Mouse (Mus musculus) MEL (cell line): ENCODE measurements around the gene Trip11. TPM values are rescaled to one million over a fixed set of nuclear protein-coding genes. Genes with fewer than 3 reads are reported as not detected.

Experiments used
- DNase-seq: peaks from one replicate; pipeline ENCODE4 v3.0.0; 2011; ENCODE audit warnings: low read depth, low spot score
- H3K27ac ChIP-seq: 2 replicates; pipeline ENCODE4 v1.5.1; 2012; ENCODE audit warnings: low read depth, mild to moderate bottlenecking, control low read depth, low read length, moderate library complexity; ENCODE audit not compliant: control insufficient read depth
- H3K27me3 ChIP-seq, 2 experiments: fragments of 150-350 bp in 1 of 2; sonication (generic) in 1 of 2; 2 replicates each; pipeline ENCODE4 v1.6.1; 2012; ENCODE audit warnings: low read length in 2 of 2, mild to moderate bottlenecking in 2 of 2, improper control_type of control experiment in 1 of 2, moderate library complexity in 1 of 2; ENCODE audit not compliant: insufficient read depth in 2 of 2, control insufficient read depth in 1 of 2
- H3K36me3 ChIP-seq, 2 experiments: 2 replicates each; pipeline ENCODE4 v1.6.1; 2012 to 2014; ENCODE audit warnings: low read length in 2 of 2, improper control_type of control experiment in 1 of 2, inconsistent platforms in 1 of 2, mild to moderate bottlenecking in 1 of 2; ENCODE audit not compliant: insufficient read depth in 2 of 2, control insufficient read depth in 1 of 2
- H3K4me1 ChIP-seq, 2 experiments: fragments of 150-350 bp in 1 of 2; sonication (generic) in 1 of 2; 2 replicates each; pipeline ENCODE4 v1.6.1; 2012; ENCODE audit warnings: low read length in 2 of 2, improper control_type of control experiment in 1 of 2, mild to moderate bottlenecking in 1 of 2; ENCODE audit not compliant: insufficient read depth in 2 of 2, control insufficient read depth in 1 of 2
- H3K4me3 ChIP-seq, 2 experiments: fragments of 150-350 bp in 1 of 2; sonication (generic) in 1 of 2; 2 replicates each; pipeline ENCODE4 v1.5.1; 2012; ENCODE audit warnings: low read depth in 2 of 2, low read length in 2 of 2, mild to moderate bottlenecking in 2 of 2, moderate library complexity in 2 of 2, control low read depth in 1 of 2, improper control_type of control experiment in 1 of 2; ENCODE audit not compliant: control insufficient read depth in 1 of 2, insufficient read depth in 1 of 2
- H3K79me2 ChIP-seq: 2 replicates; pipeline ENCODE4 v1.6.1; 2012; ENCODE audit warnings: mild to moderate bottlenecking, low read length, moderate library complexity; ENCODE audit not compliant: control insufficient read depth, poor library complexity, insufficient read depth
- H3K9ac ChIP-seq: 2 replicates; pipeline ENCODE4 v1.6.1; 2012; ENCODE audit warnings: low read depth, mild to moderate bottlenecking, control low read depth, low read length, moderate library complexity; ENCODE audit not compliant: control insufficient read depth, poor library complexity, severe bottlenecking
- H3K9me3 ChIP-seq: fragments of 150-350 bp; sonication (generic); replicated peaks from 2 replicates; pipeline ENCODE4 v1.6.1; 2012; ENCODE audit warnings: mild to moderate bottlenecking, low read length, improper control_type of control experiment, moderate library complexity; ENCODE audit not compliant: insufficient read depth
- BHLHE40 ChIP-seq: IDR thresholded peaks from 2 replicates; pipeline ENCODE4 v1.6.1; 2012; ENCODE audit warnings: low read depth, mild to moderate bottlenecking, inconsistent platforms, low read length, improper control_type of control experiment, borderline replicate concordance
- CHD2 ChIP-seq: IDR thresholded peaks from 2 replicates; pipeline ENCODE4 v1.6.1; 2011; ENCODE audit warnings: low read length, improper control_type of control experiment
- CTCF ChIP-seq, 3 experiments: IDR thresholded peaks in 2 of 3; conservative IDR thresholded peaks in 1 of 3; 2 replicates each; pipeline ENCODE4 v1.5.1; 2011 to 2012; ENCODE audit warnings: low read length in 3 of 3, low read depth in 2 of 3, mild to moderate bottlenecking in 2 of 3, improper control_type of control experiment in 1 of 3, inconsistent platforms in 1 of 3, mixed read lengths in 1 of 3, moderate library complexity in 1 of 3; ENCODE audit not compliant: control insufficient read depth in 1 of 3, insufficient read depth in 1 of 3, poor library complexity in 1 of 3, severe bottlenecking in 1 of 3
- E2F4 ChIP-seq: IDR thresholded peaks from 2 replicates; pipeline ENCODE4 v1.6.1; 2011; ENCODE audit warnings: low read depth, low read length, improper control_type of control experiment, borderline replicate concordance
- ELF1 ChIP-seq: IDR thresholded peaks from 2 replicates; pipeline ENCODE4 v1.6.1; 2014; ENCODE audit warnings: low read depth, mild to moderate bottlenecking, inconsistent platforms, low read length, improper control_type of control experiment, moderate library complexity
- EP300 ChIP-seq, 2 experiments: IDR thresholded peaks; 2 replicates each; pipeline ENCODE4 v1.6.1; 2011; ENCODE audit warnings: improper control_type of control experiment in 2 of 2, low read length in 2 of 2, low read depth in 1 of 2, mild to moderate bottlenecking in 1 of 2
- ETS1 ChIP-seq: IDR thresholded peaks from 2 replicates; pipeline ENCODE4 v1.6.1; 2012; ENCODE audit warnings: low read depth, mild to moderate bottlenecking, inconsistent platforms, low read length, improper control_type of control experiment, moderate library complexity
- GABPA ChIP-seq: IDR thresholded peaks from 2 replicates; pipeline ENCODE4 v1.6.1; 2012; ENCODE audit warnings: low read depth, mild to moderate bottlenecking, inconsistent platforms, low read length, improper control_type of control experiment, moderate library complexity
- GATA1 ChIP-seq: IDR thresholded peaks from 2 replicates; pipeline ENCODE4 v1.6.1; 2011; ENCODE audit warnings: low read depth, low read length, improper control_type of control experiment
- HCFC1 ChIP-seq: IDR thresholded peaks from 2 replicates; pipeline ENCODE4 v1.6.1; 2012; ENCODE audit warnings: low read depth, mild to moderate bottlenecking, inconsistent platforms, low read length, improper control_type of control experiment, moderate library complexity
- MAFK ChIP-seq: IDR thresholded peaks from 2 replicates; pipeline ENCODE4 v1.6.1; 2011; ENCODE audit warnings: low read depth, mild to moderate bottlenecking, low read length, improper control_type of control experiment, borderline replicate concordance
- MAX ChIP-seq: IDR thresholded peaks from 2 replicates; pipeline ENCODE4 v1.6.1; 2011; ENCODE audit warnings: low read length, improper control_type of control experiment
- MAZ ChIP-seq: IDR thresholded peaks from 2 replicates; pipeline ENCODE4 v1.6.1; 2012; ENCODE audit warnings: low read depth, mild to moderate bottlenecking, inconsistent platforms, low read length, improper control_type of control experiment
- MEF2A ChIP-seq: IDR thresholded peaks from 2 replicates; pipeline ENCODE4 v1.6.1; 2014; ENCODE audit warnings: low read depth, mild to moderate bottlenecking, inconsistent platforms, low read length, improper control_type of control experiment; ENCODE audit not compliant: poor library complexity, insufficient replicate concordance, severe bottlenecking; ENCODE audit errors: extremely low read depth
- MYB ChIP-seq: IDR thresholded peaks from 2 replicates; pipeline ENCODE4 v1.6.1; 2011; ENCODE audit warnings: mild to moderate bottlenecking, low read depth, low read length, improper control_type of control experiment
- POLR2A ChIP-seq, 2 experiments: IDR thresholded peaks; 2 replicates each; pipeline ENCODE4 v1.6.1; 2011 to 2012; ENCODE audit warnings: low read length in 2 of 2, mild to moderate bottlenecking in 2 of 2, control low read depth in 1 of 2, improper control_type of control experiment in 1 of 2, low read depth in 1 of 2, moderate library complexity in 1 of 2; ENCODE audit not compliant: control insufficient read depth in 1 of 2, insufficient read depth in 1 of 2, poor library complexity in 1 of 2
- POLR2AphosphoS2 ChIP-seq: IDR thresholded peaks from 2 replicates; pipeline ENCODE4 v1.6.1; 2011; ENCODE audit warnings: low read length, improper control_type of control experiment
- POLR2AphosphoS5 ChIP-seq: IDR thresholded peaks from 2 replicates; pipeline ENCODE4 v1.6.1; 2012; ENCODE audit warnings: low read depth, borderline replicate concordance, mild to moderate bottlenecking, inconsistent platforms, low read length, moderate library complexity, mixed read lengths
- RCOR1 ChIP-seq: IDR thresholded peaks from 2 replicates; pipeline ENCODE4 v1.6.1; 2012; ENCODE audit warnings: low read depth, mild to moderate bottlenecking, inconsistent platforms, low read length, improper control_type of control experiment
- SMC3 ChIP-seq: IDR thresholded peaks from 2 replicates; pipeline ENCODE4 v1.6.1; 2011; ENCODE audit warnings: low read depth, low read length, improper control_type of control experiment
- TAL1 ChIP-seq: IDR thresholded peaks from 2 replicates; pipeline ENCODE4 v1.6.1; 2012; ENCODE audit warnings: mild to moderate bottlenecking, inconsistent platforms, low read length, moderate library complexity, mixed read lengths
- TBP ChIP-seq: IDR thresholded peaks from 2 replicates; pipeline ENCODE4 v1.8.0; 2011; ENCODE audit warnings: low read depth, low read length, improper control_type of control experiment
- UBTF ChIP-seq: IDR thresholded peaks from 2 replicates; pipeline ENCODE4 v1.6.1; 2012; ENCODE audit warnings: low read depth, mild to moderate bottlenecking, inconsistent platforms, low read length, improper control_type of control experiment, moderate library complexity, borderline replicate concordance; ENCODE audit not compliant: insufficient read depth
- ZKSCAN1 ChIP-seq: IDR thresholded peaks from 2 replicates; pipeline ENCODE4 v1.6.1; 2012; ENCODE audit warnings: low read depth, mild to moderate bottlenecking, inconsistent platforms, low read length, improper control_type of control experiment, moderate library complexity
- ZNF384 ChIP-seq: IDR thresholded peaks from 2 replicates; pipeline ENCODE4 v1.6.1; 2012; ENCODE audit warnings: low read depth, mild to moderate bottlenecking, inconsistent platforms, low read length, improper control_type of control experiment
- polyA plus RNA-seq, 2 experiments: library from polyadenylated mRNA; stranded (reverse) in 1 of 2; unstranded in 1 of 2; fragments of >175 nt in 1 of 2; fragments of >200 nt in 1 of 2; gene quantifications; 2 replicates each; pipeline versions ENCODE4 v1.2.1 to v1.2.4; 2012; ENCODE audit warnings: low replicate concordance in 2 of 2, low read depth in 1 of 2; ENCODE audit not compliant: insufficient read length in 2 of 2, insufficient read depth in 1 of 2, missing spikeins in 1 of 2
- total RNA-seq: library from RNA; depleted of rRNA; stranded (reverse); fragments of 300-350 nt; gene quantifications from 2 replicates; pipeline ENCODE4 v1.2.3, GENCODE M21; 2012

Trip11 gene
- total and polyA plus RNA-seq, 3 experiments, result 7.6 to 10.4 TPM; not detected in 1

- H3K4me1 ChIP-seq, result no peaks in the 10 kb centered on the region
- no peak for DNase-seq
- no peak overlapping the region for H3K27ac ChIP-seq
- peaks cover 0 to 3% of the 10 kb centered on the region in 2 experiments; a peak in 1 of 4 replicates for H3K36me3 ChIP-seq
- TF ChIP-seq MYB (no peak), TBP (no peak), MAZ (no peak), MAFK (no peak), MEF2A (no peak), RCOR1 (no peak), EP300 (IDR thresholded peaks at IDR 0.05; ENCODE audit: low read depth in 1 of 2, low read length in 2 of 2) (no peak)
- TF ChIP-seq, all 39 proteins: peak for 0
- no peaks in the 10 kb centered on the region for H3K27me3 ChIP-seq
- H3K4me3 ChIP-seq, result no peak overlapping the region
- H3K79me2 ChIP-seq, result no peaks in the 10 kb centered on the region
- no peaks in the 10 kb centered on the region for H3K9me3 ChIP-seq
- H3K9ac ChIP-seq, result no peak overlapping the region
Observed at GRCm38 (mm10) chr12:101851846-101852564, 61.1 kb downstream of the Trip11 start.

- Histone ChIP-seq H3K4me1 (no peaks in the 10 kb centered on the region), H3K9ac (no peak overlapping the region), H3K4me3 (no peak overlapping the region), H3K79me2 (no peaks in the 10 kb centered on the region), H3K36me3 (peaks cover 0 to 3% of the 10 kb centered on the region in 2 experiments; a peak in 1 of 4 replicates), H3K9me3 (no peaks in the 10 kb centered on the region), H3K27me3 (no peaks in the 10 kb centered on the region), H3K27ac (no peak overlapping the region)
- TF ChIP-seq TAL1 (no peak), ETS1 (no peak), ZNF384 (no peak), RCOR1 (no peak), SMC3 (no peak), ZKSCAN1 (no peak), MAZ (no peak), HCFC1 (no peak), POLR2A (IDR thresholded peaks at IDR 0.05; ENCODE audit: control insufficient read depth in 1 of 2, insufficient read depth in 1 of 2, low read depth in 1 of 2, low read length in 2 of 2, poor library complexity in 1 of 2) (no peak), ELF1 (no peak), BHLHE40 (no peak), POLR2AphosphoS5 (no peak), CTCF (IDR thresholded peaks at IDR 0.05 in 2 of 3, conservative IDR thresholded peaks at IDR 0.05 in 1 of 3; ENCODE audit: control insufficient read depth in 1 of 3, insufficient read depth in 1 of 3, low read depth in 2 of 3, low read length in 3 of 3, poor library complexity in 1 of 3, severe bottlenecking in 1 of 3) (no peak), E2F4 (no peak), GATA1 (no peak), CHD2 (no peak), GABPA (no peak), MAX (no peak), POLR2AphosphoS2 (no peak), UBTF (no peak)
- no peak for DNase-seq
Observed at GRCm38 (mm10) chr12:101851314-101851713, 61.8 kb downstream of the Trip11 start.
